8 mouse cellular contexts compared by ENCODE assay signal in the genomic region with DNA sequence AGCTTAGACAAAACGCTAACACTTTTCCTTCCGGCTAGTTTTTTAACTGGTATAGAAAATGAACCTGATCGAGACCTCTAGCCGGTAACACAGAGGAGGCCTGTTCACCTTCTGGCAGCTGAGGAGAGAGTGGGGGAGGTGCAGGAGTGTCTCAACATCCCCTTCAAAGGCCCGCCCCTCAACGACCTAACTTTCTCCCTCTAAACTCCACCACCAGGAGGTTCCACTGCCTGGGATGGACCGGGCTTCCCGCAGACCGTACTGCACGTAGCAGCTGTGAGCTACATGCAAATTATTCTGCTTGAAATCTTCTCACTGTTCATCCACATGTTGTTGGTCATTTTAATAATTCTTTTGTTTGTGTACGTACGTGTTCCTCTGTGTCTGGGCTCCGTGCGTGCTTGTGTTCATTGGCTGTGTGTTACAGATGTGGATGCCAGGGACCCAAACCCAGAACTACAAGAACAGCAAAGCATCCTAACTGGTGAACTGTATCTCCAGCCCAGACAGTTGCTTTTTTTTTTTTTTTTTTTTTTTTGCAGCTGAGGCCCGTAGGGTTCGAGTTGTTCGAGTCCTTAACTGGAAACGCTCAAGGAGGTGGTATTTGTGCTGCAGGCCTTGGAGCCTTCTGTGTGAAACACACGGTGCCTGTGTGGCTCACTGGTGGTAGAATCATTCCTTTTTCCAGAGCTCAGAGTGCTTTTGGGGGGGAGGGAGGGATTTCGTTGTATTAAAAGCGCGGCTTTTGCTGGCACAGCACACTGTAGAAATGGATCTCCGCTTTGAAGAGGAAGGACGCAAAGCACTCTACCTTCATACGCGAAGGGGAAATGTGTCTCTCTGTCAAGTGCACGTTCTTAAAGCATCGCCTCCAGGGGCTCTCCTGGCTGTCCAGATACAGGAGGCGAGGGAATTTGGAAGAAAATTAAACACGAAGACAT. TPM values are rescaled to one million over a fixed set of nuclear protein-coding genes. Genes with fewer than 3 reads are reported as not detected.
DNase-seq lines count a peak whose midpoint lies in the region; ATAC-seq and TF ChIP-seq lines count a peak whose summit lies in the region.

No protein-coding gene starts in this region.

- ATAC-seq in activated CD4-positive, CD25-positive, alpha-beta regulatory T cell, adult 4 months: peak; percentile 10
- peak; percentile 73 for ATAC-seq in forebrain, embryonic 13.5 days
- ATAC-seq in kidney, postnatal 0 days (replicated peaks; ENCODE audit: low FRiP score, low read depth): peak; percentile 61; the same call in 1 of the 2 replicates
- peak; percentile 84 for ATAC-seq in megakaryocyte progenitor cell, adult 5-6 weeks (replicated peaks; ENCODE audit: poor library complexity)
- peak; percentile 44; the same call in 1 of the 2 replicates for ATAC-seq in stomach, embryonic 16.5 days (ENCODE audit: insufficient read depth, low FRiP score)

- 2% methylated on average over 30 of the region's 30 CpGs for WGBS in forebrain, embryonic 13.5 days
- WGBS in kidney, postnatal 0 days: 4% methylated on average over 30 of the region's 30 CpGs
- 8% methylated on average over 30 of the region's 30 CpGs for WGBS in stomach, embryonic 16.5 days

- peaks cover 42% of the 10 kb centered on the region for H3K4me1 ChIP-seq in forebrain, embryonic 13.5 days
- 0 out of 2 replicates have a peak, but pooled peaks cover 10% of the 10 kb centered on the region for H3K4me1 ChIP-seq in kidney, postnatal 0 days (replicated peaks; ENCODE audit: insufficient read depth, low read length)
- H3K4me1 ChIP-seq in stomach, embryonic 16.5 days (ENCODE audit: control insufficient read depth, insufficient read depth, low read length): peaks cover 17% of the 10 kb centered on the region; the same call in 1 of the 2 replicates

- H3K9ac ChIP-seq in forebrain, embryonic 13.5 days: peak overlapping the region; percentile 52
- H3K9ac ChIP-seq in kidney, postnatal 0 days (ENCODE audit: low read depth, low read length): peak overlapping the region; percentile 23; the same call in 1 of the 2 replicates
- H3K9ac ChIP-seq in stomach, embryonic 16.5 days (ENCODE audit: low read length): peak overlapping the region; percentile 20

- peak overlapping the region; percentile 26 for H3K4me3 ChIP-seq in forebrain, embryonic 13.5 days
- peak overlapping the region; percentile 21 for H3K4me3 ChIP-seq in kidney, postnatal 0 days (replicated peaks; ENCODE audit: low read depth, low read length)
- H3K4me3 ChIP-seq in stomach, embryonic 16.5 days (replicated peaks; ENCODE audit: low read length): peak overlapping the region; percentile 22

- H3K27me3 ChIP-seq in forebrain, embryonic 13.5 days: no peaks in the 10 kb centered on the region
- H3K27me3 ChIP-seq in kidney, postnatal 0 days (ENCODE audit: insufficient read depth, low read length): no peaks in the 10 kb centered on the region
- H3K27me3 ChIP-seq in stomach, embryonic 16.5 days (ENCODE audit: control insufficient read depth, insufficient read depth, low read length): no peaks in the 10 kb centered on the region

- peak; percentile 51; the same call in 1 of the 2 replicates for TF ChIP-seq CTCF in kidney, postnatal 0 days (IDR thresholded peaks at IDR 0.05; ENCODE audit: low read depth)

- H3K27ac ChIP-seq in forebrain, embryonic 13.5 days: peak overlapping the region; percentile 97
- H3K27ac ChIP-seq in kidney, postnatal 0 days: peak overlapping the region; percentile 54; the same call in 1 of the 2 replicates
- H3K27ac ChIP-seq in stomach, embryonic 16.5 days (ENCODE audit: low read length): peak overlapping the region; percentile 77

- peaks cover 8% of the 10 kb centered on the region; the same call in 1 of the 2 replicates for H3K9me3 ChIP-seq in forebrain, embryonic 13.5 days (replicated peaks)
- no peaks in the 10 kb centered on the region for H3K9me3 ChIP-seq in kidney, postnatal 0 days (replicated peaks; ENCODE audit: low read length)
- peaks cover 6% of the 10 kb centered on the region for H3K9me3 ChIP-seq in stomach, embryonic 16.5 days (replicated peaks; ENCODE audit: control insufficient read depth, low read length)

- peak overlapping the region; percentile 56 for H3K4me2 ChIP-seq in forebrain, embryonic 13.5 days
- H3K4me2 ChIP-seq in kidney, postnatal 0 days (ENCODE audit: low read length): peak overlapping the region; percentile 48
- H3K4me2 ChIP-seq in stomach, embryonic 16.5 days (ENCODE audit: low read depth, low read length): peak overlapping the region; percentile 54

- no peaks in the 10 kb centered on the region for H3K36me3 ChIP-seq in forebrain, embryonic 13.5 days (ENCODE audit: poor library complexity, severe bottlenecking)
- no peaks in the 10 kb centered on the region for H3K36me3 ChIP-seq in kidney, postnatal 0 days (ENCODE audit: insufficient read depth, low read length)
- H3K36me3 ChIP-seq in stomach, embryonic 16.5 days (ENCODE audit: control insufficient read depth, insufficient read depth, low read length): no peaks in the 10 kb centered on the region

- DNase-seq in adrenal gland, postnatal 10 days: peak; percentile 21
- no peak for DNase-seq in adrenal gland, postnatal 4 days (ENCODE audit: low spot score in 2 of 2)
- DNase-seq in kidney, postnatal 0 days (ENCODE audit: low spot score): peak; percentile 78
- no peak for DNase-seq in adipocyte (ENCODE audit: low spot score)

RNA-seq across cellular contexts. Expression of a gene that starts 47.8 kb away (rescaled TPM):
- 100 to 1,000 TPM; 145 to 150 TPM for total RNA-seq in adrenal gland, postnatal 10 days (2021)
- 100 to 1,000 TPM; 171 to 179 TPM for total RNA-seq in adrenal gland, postnatal 4 days (2021)
- 10 to 100 TPM; 34.4 to 37.0 TPM for polyA plus RNA-seq in activated CD4-positive, CD25-positive, alpha-beta regulatory T cell, adult 4 months (2017; shearing (Covaris generic))
- polyA plus RNA-seq in forebrain, embryonic 13.5 days (2015; fragmentation: Nextera tagmentation; extraction: Ambion mirVana): 16.0 and 16.3 TPM in 2 replicates
- polyA plus RNA-seq in kidney, postnatal 0 days (2015; fragmentation: Nextera tagmentation; extraction: Ambion mirVana): 26.6 and 28.6 TPM in 2 replicates
- 211 and 215 TPM in 2 replicates for total RNA-seq in megakaryocyte progenitor cell, adult 5-6 weeks (2015)
- 118 and 129 TPM in 2 replicates for total RNA-seq in megakaryocyte progenitor cell, adult 5-6 weeks (2017)
- polyA plus RNA-seq in stomach, embryonic 16.5 days (2015; fragmentation: Nextera tagmentation; extraction: Ambion mirVana): 25.4 and 27.8 TPM in 2 replicates

Comparison
In these comparisons a context has a peak if more than half of its experiments do, and no peak if none do; other contexts are left out.
1. DNase-seq: peak in adrenal gland, postnatal 10 days (single experiment) and kidney, postnatal 0 days (single experiment); none in adrenal gland, postnatal 4 days (0 of 2) and adipocyte (single experiment).
2. ATAC-seq: peak in every context shown above with its lines; median percentile 84 in megakaryocyte progenitor cell, adult 5-6 weeks; 73 in forebrain, embryonic 13.5 days; 61 in kidney, postnatal 0 days; 44 in stomach, embryonic 16.5 days; 10 in activated CD4-positive, CD25-positive, alpha-beta regulatory T cell, adult 4 months.
3. Peak in every context shown above with its lines, with median percentiles within 50 percentile points of each other: H3K27ac ChIP-seq, H3K4me2 ChIP-seq, H3K4me3 ChIP-seq and H3K9ac ChIP-seq.